Mouse (Mus musculus): Measurements from ENCODE around the gene Mrpl22. TPM values are rescaled to one million over a fixed set of nuclear protein-coding genes. Genes with fewer than 3 reads are reported as not detected.

The Mrpl22 gene
- total RNA-seq (2021) = 10 to 100 TPM; 30.7 to 34.4 TPM
- long read RNA-seq, experiment 1, transcript Mrpl22-201 (7 exons, 722 nt) = major isoform, 14 of 20 reads
- long read RNA-seq, experiment 1, partial matches to known transcripts = 1 of 20 reads
- long read RNA-seq, experiment 1, other reads (novel, unspliced or antisense) = 5 of 20 reads
- long read RNA-seq, experiment 2, transcript Mrpl22-201 (7 exons, 722 nt) = major isoform, 21 of 27 reads
- long read RNA-seq, experiment 2, partial matches to known transcripts = 4 of 27 reads
- long read RNA-seq, experiment 2, other reads (novel, unspliced or antisense) = 2 of 27 reads

DNA sequence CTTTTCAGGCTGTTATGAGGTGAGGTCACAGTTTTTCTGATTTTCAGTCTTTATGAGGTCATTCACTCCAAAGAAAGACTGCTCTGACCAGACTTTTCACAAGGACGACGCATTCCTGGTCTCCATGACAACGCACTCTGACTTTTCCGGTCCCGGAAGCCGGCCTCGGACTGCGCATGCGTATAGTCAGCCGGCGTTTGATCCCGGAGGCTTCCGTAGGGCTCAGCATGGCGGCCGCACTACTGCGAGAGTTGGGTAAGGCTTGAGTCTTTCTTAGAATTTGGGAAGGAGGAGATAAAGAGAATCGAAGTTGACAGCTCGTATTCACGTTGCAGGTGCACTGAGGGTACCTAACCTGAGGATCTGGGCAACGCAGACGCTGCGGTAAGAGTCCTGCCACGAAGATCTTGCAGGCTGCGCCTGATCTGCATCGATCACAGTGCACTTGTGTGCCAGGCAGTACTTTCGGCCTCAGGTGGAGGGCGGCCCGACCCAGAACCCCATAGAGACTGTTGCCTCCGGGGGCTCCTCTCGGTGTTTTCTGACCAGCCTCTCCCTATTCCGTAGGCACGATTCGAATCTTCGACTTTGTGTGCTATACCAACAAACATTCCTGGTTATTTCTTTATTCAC, at the start of gene Mrpl22:
Gene Mrpl22, plus strand, starts transcription at position 203 of the 633 bp plus-strand sequence.
- DNase-seq (ENCODE audit: low spot score in 2 of 2) = peak; percentile 96 to 97

- DNase-seq (ENCODE audit: low spot score in 2 of 2) = no peak
Observed at GRCm38 (mm10) chr11:58123711-58124110, 47.8 kb upstream of the Mrpl22 start.

- no peak for DNase-seq (ENCODE audit: low spot score in 2 of 2)
Observed at GRCm38 (mm10) chr11:58125021-58125420, 46.4 kb upstream of the Mrpl22 start.

- peak in 1 of 2 experiments; percentile 34 for DNase-seq (ENCODE audit: low spot score in 2 of 2)
Observed at GRCm38 (mm10) chr11:58126397-58127160, 44.9 kb upstream of the Mrpl22 start.

- DNase-seq (ENCODE audit: low spot score in 2 of 2) = no peak
Observed at GRCm38 (mm10) chr11:58127544-58127943, 43.9 kb upstream of the Mrpl22 start.

- no peak for DNase-seq (ENCODE audit: low spot score in 2 of 2)
Observed at GRCm38 (mm10) chr11:58129302-58129843, 42.1 kb upstream of the Mrpl22 start.

DNA sequence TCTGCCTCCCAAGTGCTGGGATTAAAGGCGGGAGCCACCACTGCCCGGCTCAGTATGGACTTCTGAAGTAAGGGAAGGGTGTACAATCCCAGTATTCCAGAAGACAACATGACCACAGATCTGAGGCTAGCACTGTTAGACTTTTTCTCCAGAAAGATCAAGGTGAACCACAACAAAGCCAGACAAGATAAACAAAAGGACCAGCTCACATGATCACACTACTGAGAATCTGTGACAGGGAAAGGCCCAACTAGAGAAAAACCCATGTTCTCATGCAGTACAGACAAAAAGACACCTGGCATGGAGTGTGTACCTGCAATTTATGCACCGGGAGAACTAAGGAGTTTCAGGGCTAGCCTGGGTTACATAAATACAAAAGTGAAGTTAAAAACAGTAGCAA, 39.4 kb upstream of the Mrpl22 start:
- no peak for DNase-seq (ENCODE audit: low spot score in 2 of 2)

DNA sequence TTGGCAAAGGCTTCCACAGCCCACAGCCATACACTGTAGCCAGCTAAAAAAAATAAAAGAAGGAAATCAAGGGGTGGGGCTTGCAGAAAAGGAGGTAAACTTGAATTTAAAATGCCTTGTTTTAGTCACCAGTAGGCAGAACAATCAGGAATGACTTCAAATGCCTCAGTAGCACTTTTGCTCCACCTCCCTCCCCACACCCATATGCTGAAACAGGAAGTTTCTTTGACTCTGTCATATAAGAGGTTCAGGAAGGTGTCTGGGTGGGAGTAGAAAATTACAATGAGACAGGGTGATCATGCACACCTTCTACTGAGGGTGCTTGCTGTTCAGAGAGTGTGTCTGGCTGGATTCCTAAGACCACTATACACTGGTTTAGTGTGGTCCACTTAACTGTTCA, 36.6 kb upstream of the Mrpl22 start:
- no peak for DNase-seq (ENCODE audit: low spot score in 2 of 2)

GRCm38 (mm10) chr11:58135296-58135695, 36.2 kb upstream of the Mrpl22 start:
- DNase-seq (ENCODE audit: low spot score in 2 of 2) = no peak

- DNase-seq (ENCODE audit: low spot score in 2 of 2) = no peak
Observed at GRCm38 (mm10) chr11:58136677-58137076, 34.8 kb upstream of the Mrpl22 start.

- no peak for DNase-seq (ENCODE audit: low spot score in 2 of 2)
Observed at GRCm38 (mm10) chr11:58138821-58139220, 32.6 kb upstream of the Mrpl22 start.

- no peak for DNase-seq (ENCODE audit: low spot score in 2 of 2)
Observed at GRCm38 (mm10) chr11:58139466-58139865, 32.0 kb upstream of the Mrpl22 start.

DNA sequence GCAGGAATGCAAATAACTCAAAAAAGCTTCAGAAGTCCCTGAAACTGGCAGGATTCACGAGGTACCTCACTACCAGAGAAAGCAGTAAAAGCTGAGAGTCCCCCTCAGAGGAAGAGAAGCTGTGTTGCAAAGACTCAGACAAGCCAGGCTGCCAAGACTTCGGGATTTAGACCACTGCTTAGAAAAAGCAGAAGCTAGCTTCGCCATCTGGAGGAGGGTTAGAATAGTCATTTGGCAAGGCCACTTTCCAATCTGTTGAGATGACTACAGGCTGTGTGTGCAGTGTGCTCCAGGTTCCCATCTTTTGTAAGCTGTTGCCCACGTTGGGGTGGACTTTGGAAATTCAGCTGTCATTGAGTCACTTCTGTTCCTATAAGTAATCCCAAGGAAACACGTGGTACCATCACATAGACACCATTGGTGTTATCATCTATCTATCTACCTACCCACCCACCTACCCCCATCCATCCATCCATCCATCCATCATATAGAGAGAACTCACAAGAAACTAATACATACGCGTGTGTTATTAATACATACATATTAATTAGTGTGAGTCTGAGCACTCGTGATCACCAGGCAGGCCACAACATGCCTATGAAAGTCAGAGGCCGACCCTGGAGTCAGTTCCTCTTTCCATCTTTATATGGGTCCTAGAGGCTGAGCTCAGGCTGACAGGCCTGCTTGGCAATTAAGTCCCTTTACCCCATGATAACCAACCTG, 27.6 kb upstream of the Mrpl22 start:
- DNase-seq (ENCODE audit: low spot score in 2 of 2) = peak; percentile 14 to 31

GRCm38 (mm10) chr11:58146241-58146640, 25.2 kb upstream of the Mrpl22 start:
- DNase-seq (ENCODE audit: low spot score in 2 of 2) = no peak

GRCm38 (mm10) chr11:58155458-58155857, 16.0 kb upstream of the Mrpl22 start:
- no peak for DNase-seq (ENCODE audit: low spot score in 2 of 2)

GRCm38 (mm10) chr11:58156871-58157270, 14.6 kb upstream of the Mrpl22 start:
- DNase-seq (ENCODE audit: low spot score in 2 of 2) = no peak

DNA sequence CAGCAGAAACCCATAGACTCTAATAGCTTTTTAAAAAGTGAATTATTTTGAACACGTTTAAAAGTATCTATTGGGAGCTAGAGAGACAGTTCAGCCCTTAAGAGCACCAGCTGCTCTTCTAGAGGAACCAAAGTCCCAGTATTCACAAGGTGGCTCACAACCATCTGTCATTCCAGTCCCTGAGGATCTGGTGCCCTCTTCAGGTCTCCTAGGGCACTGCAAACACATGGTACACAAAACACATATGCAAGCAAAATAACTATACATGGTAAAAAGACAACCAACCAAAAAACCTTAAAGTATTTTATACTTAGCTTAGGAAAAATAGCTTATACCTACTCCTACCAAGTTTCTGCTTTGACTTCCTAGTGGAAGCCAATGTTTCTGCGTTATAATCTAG, 6.4 kb upstream of the Mrpl22 start:
- DNase-seq (ENCODE audit: low spot score in 2 of 2) = no peak

DNA sequence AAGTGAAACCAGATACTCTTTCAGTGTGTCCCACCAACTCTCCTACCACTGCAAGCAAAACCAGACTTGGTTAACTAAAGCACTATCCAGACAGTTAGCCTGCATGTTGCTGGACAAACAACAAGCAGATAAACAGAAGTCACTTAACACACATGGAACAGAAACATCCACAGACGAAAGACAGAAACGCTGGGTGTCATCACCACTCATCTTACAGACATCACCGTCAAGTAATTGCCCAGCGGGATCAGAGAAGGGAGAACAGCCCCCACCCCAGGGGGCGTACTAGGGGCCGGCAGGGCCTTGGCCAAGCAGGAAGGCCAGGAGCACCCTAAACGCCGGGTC, 3.7 kb upstream of the Mrpl22 start:
- no peak for DNase-seq (ENCODE audit: low spot score in 2 of 2)

- peak; percentile 79 to 86 for DNase-seq (ENCODE audit: low spot score in 2 of 2)
Observed at GRCm38 (mm10) chr11:58168167-58168915, 3.1 kb upstream of the Mrpl22 start, which contains the start of gene Gemin5. Gene Gemin5 (minus strand): TSS chr11:58168539.

- DNase-seq (ENCODE audit: low spot score in 2 of 2) = no peak
Observed at GRCm38 (mm10) chr11:58169666-58170065, 1.8 kb upstream of the Mrpl22 start.
